Mouse (Mus musculus): ENCODE data around the gene Nudt9.

The Nudt9 gene

GRCm38 (mm10) chr5:104039154-104039932, 6.8 kb upstream of the Nudt9 start:
- DNase-seq = peak; percentile 42 to 49

DNA sequence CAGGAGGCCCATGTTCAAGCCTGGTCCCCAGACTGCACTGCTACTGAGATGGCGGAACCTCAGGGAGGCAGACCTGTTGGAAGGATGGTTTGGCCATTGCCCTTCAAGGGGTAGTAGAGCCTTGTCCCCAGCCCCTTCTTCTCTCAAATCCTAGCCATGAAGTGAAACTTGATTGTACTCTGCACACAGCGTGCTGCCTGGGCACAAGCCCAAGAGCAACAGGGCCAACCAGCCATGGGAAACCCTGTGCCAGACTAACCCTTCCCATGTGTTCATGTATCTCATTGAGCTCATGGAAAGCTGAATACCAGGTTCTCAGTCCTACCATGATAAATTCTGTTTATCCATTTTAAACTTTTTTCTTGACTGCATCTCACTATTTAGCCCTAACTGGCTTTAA, 3.2 kb upstream of the Nudt9 start:
- DNase-seq = no peak

DNA sequence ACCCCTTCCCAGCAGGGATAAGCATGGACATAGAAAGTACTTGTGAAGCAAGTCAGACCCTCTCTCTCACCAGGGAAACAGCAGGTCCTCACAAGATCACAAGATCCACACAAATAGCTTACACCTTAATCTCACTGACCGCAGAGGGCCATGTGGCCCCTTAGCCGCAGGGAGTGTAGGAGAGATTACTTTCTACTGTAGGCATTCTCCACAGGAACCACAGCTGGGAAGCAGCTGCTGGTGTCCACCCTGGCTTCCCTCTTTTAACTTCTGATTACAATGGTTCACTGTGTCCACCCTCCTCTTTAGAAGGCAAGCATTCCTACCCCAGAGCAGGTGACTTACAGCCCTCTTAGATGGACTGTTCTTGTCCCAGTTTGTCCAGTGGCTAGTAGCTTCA, 2.4 kb upstream of the Nudt9 start:
- no peak for DNase-seq

DNA sequence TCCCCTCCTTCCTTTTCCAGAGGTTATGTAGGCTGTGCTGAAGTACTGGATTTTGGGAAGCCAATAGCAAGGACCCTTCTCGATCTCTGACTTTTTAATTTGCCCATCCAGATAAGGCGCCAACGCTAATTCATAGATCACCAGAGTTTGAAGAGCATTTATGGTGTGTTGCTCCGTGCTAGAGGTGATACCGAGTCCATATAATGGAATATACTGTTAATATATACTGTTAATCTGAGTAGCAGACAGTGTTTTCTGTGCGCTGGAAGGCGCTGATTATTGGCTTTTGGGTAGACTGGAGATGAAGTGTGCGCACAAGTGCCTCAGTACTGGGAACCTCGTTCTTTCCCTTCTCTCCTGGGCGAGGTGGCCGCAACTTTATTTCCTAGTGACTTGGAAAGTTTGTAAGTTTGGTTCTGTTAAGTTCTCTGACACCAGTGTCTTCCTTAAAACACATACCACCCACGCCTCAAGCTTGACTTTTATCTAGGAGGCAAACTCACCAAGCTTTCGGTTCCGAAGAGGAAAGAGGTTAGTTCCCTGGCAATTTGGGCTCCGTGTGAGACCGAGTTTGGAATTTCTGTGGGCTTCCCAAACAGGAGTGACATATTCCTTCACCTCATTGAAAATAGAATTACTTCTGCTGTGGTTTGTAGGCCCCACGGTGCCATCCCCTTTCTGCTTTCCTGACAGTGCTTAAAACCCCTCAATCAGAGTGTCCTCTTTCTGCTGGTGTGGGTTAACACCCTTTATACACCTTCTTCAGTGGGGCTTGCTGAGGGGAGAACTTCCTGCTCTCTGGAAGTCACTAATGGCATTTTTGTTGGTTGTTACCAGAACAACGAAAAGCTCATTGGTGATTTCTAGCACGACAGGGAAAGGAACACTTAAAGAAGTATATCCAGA, 1.3 kb downstream of the Nudt9 start:
- DNase-seq = no peak

- no peak for DNase-seq
These were observed 2.0 kb downstream of the Nudt9 start for GRCm38 (mm10) chr5:104048139-104048538.

GRCm38 (mm10) chr5:104052956-104053355, 6.8 kb downstream of the Nudt9 start:
- peak in 1 of 2 experiments; percentile 14 for DNase-seq

GRCm38 (mm10) chr5:104054938-104055337, 8.8 kb downstream of the Nudt9 start:
- no peak for DNase-seq

DNA sequence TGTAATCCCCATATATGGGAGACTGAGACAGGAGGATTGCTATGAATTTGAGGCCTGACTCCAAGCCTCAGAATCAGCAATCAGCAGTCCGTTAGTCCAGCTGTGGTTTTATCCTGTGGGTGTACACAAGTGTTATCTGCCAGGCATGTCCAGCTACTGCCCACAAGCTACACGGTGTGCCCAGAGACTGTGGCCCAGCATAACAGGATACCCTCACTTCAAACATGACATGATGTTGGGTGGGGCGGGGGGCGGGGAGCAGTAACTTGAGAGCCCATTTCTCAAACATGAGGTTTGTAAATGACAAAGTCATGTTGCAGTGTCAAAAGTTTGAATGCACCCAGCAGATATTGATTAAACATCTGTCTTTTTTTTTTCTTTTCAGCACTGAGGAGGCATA, 9.7 kb downstream of the Nudt9 start:
- DNase-seq = no peak

DNA sequence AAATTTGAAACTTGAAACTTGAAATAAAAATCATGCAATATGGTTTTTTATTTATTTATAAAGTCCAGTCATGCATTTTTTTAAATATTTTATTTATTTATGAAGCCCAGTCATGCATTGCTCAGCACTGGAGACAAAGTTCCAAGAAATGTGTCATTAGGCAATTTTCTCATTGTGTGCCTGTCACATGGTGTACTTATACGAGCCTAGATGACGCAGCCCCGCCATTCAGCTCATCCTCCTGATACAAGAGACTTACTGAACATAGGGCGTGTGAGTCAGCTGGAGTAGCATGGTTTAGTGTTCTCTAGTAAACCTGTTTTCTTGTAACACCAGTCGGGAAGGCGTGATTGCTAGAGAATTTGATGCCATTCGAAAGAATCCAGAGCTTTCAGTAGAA, 10.2 kb downstream of the Nudt9 start:
- DNase-seq = no peak

DNA sequence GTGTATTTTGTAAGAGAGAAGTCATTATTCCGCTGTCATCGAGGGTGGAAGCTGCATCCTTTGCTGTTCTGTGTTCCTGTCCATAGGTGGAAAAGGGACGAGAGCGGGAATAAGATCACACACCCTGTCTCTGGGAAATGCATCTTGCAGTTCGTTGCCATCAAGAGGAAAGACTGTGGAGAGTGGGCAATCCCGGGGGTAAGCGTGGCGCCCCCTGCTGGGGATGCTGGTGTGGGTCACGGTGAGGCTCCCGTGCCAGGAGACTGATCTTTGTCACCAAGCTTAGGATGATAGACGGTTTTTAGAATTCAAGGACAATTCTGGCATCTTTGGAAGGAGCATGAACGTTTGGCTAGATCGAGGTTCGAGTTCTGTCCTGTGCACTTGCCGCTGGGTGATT, 11.9 kb downstream of the Nudt9 start:
- peak; percentile 16 to 45 for DNase-seq

DNA sequence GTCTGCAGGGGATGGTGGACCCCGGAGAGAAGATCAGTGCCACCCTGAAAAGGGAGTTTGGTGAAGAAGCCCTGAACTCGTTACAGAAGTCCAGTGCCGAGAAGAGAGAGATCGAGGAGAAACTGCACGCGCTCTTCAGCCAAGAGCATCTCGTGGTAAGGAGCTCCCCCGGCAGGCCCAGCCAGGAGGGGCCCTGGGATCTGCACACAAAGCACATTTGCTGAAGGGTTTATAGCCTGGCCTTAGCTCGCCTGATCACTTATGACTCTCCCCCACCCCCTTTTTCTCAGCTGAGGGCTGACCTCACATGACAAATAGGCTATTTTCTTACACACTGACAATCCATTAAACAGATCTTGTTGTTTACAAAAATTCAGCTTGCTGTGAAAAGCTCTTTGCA, 13.5 kb downstream of the Nudt9 start:
- DNase-seq = no peak

GRCm38 (mm10) chr5:104060429-104060828, 14.3 kb downstream of the Nudt9 start:
- no peak for DNase-seq

GRCm38 (mm10) chr5:104061936-104062772, 16.0 kb downstream of the Nudt9 start:
- no peak for DNase-seq

DNA sequence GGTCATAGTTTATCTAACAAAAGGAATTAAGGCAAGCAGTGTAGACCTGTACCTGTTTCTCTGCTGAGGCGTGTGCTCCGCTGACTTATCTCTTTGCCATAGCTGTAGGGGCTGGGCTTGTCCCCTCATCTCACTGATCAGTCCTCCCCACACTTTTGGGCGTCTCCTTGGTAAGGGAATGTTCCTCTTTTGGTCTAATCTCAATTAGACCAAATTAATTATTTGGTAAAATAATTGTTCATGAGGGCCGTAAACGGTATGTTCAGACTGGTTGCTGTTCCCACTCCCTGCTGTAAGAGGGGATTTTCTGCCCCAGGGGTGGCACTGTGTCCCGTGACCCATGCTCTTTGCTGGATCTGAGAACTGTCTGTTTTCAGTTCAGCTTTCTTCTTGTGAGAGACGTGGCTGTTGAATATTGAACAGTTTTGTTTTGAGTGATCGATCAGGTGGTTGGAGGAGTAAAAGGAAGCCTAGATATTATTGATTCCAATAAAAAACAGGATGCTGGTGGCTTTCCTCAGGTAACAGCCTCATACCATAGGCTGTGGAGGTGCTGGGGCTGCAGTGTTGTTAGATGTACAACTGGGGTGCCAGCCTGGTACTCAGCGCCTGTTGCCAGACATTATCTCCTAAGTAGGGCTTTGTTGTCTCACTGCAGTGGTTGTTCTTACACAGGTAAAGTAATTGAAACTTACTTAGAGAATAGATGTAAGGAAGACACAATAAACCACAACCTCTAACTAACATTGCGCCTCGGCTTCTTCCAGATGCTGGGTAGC, 16.9 kb downstream of the Nudt9 start:
- no peak for DNase-seq

GRCm38 (mm10) chr5:104068751-104069150, 22.6 kb downstream of the Nudt9 start:
- no peak for DNase-seq

DNA sequence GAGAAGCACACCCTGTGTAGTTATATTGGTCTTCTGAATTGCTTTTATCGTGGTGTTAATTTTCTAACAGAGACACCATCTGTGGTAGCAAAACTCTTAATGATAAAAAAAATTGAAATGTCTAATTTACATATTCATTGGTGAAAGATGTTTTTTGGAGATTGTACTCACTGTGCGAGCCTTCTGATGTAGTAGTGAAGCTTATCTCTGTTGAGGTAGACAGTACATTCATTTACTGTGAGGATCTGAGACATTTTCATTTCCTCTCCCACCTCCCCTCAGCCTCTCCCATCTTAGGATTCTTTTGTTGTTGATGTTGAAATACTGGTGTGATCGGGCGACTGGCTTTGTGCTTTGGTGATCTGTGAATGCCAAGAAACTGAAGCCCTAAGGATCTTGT, 24.9 kb downstream of the Nudt9 start:
- DNase-seq = no peak

DNA sequence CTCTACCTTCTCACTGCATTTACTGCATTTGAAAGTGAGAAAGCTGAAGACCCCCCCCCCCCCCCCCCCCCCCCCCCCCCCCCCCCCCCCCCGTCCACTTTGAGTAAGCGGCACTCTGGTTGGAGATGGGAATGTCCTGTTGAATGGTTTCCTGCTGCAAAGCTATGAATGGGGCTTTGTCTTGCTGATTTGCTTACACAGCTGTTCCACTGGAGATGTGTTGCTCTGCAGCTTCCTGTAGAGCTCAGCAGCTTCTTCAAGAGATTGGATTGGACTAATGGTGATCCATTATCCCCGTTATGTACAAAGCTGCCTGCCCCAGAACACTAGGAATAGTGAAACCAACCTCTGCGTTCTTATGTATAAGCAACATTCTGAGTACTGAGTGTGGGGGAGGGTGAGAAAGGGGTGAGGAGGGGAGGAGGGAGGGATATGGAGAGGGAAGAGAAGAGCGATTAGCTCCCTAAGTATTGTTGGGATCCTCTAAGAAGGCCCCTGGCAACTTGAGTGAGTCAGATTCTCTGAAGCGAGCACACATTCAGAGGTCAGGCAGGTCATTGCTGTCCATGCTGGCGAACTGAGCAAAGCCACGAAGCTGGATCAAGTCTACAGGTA, 26.3 kb downstream of the Nudt9 start:
- DNase-seq = no peak

DNA sequence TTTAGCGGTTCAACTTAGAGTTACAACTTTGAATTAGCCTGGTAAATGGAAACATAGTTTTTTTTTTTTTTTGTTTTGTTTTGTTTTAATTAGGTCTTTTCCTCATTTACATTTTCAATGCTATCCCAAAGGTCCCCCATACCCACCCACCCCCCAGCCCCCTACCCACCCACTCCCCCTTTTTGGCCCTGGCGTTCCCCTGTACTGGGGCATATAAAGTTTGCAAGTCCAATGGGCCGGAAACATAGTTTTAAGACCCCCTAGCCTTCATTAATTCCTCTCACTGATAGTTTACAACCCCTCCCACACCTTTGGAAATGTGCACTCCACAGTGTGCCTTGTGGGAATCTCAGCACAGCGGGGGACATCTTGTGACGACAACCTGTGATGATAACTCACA, 27.5 kb downstream of the Nudt9 start:
- no peak for DNase-seq

DNA sequence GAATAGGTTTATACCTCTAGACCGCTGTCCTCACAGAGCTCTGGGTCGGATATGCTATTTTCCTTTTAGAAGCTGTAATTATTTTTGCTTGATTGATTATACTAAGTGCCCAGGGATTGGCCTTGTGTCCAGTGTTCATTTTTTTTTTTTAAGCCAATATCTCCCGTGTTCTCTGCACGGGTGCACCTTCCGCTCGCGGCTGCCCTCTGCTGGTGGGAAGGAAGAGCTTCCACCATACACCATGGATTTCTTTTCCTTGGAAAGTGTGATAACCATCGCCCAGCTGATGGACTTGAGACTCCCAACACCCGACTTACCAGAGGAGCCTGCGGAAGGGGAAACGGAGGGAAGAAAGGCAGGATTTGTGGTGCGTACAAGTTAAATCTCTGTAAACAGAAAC, 28.3 kb downstream of the Nudt9 start:
- peak; percentile 67 to 71 for DNase-seq

GRCm38 (mm10) chr5:104076361-104076760, 30.3 kb downstream of the Nudt9 start:
- peak; percentile 15 to 24 for DNase-seq

- no peak for DNase-seq
These were observed 31.4 kb downstream of the Nudt9 start, which contains the start of gene Gm17660 for GRCm38 (mm10) chr5:104077508-104077907. TSS of gene Gm17660 (minus strand) at chr5:104077608.

- DNase-seq = no peak
These were observed 34.6 kb downstream of the Nudt9 start for GRCm38 (mm10) chr5:104080736-104081135.
